Mouse (Mus musculus) CH12.LX (cell line): ENCODE measurements around the gene Cngb1.
"Not testable (repeated sequence)": the region's sequence is repeated elsewhere in the genome, so short reads cannot be mapped to it uniquely, and the experiment has no call there.

Experiments used
- CHD2 ChIP-seq: IDR thresholded peaks from 2 replicates; pipeline ENCODE4 v1.6.1; 2011; ENCODE audit warnings: low read length, improper control_type of control experiment
- CTCF ChIP-seq, 2 experiments: IDR thresholded peaks in 1 of 2; conservative IDR thresholded peaks in 1 of 2; 2 replicates each; pipeline ENCODE4 v1.5.1; 2011 to 2012; ENCODE audit warnings: low read depth in 2 of 2, low read length in 2 of 2, improper control_type of control experiment in 1 of 2, inconsistent platforms in 1 of 2, mild to moderate bottlenecking in 1 of 2, moderate library complexity in 1 of 2
- EP300 ChIP-seq: IDR thresholded peaks from 2 replicates; pipeline ENCODE4 v1.6.1; 2011; ENCODE audit warnings: low read length, improper control_type of control experiment
- MYC ChIP-seq: IDR thresholded peaks from 2 replicates; pipeline ENCODE4 v1.6.1; 2011; ENCODE audit warnings: low read depth, mild to moderate bottlenecking, improper control_type of control experiment, low read length
- NRF1 ChIP-seq: IDR thresholded peaks from 2 replicates; pipeline ENCODE4 v1.6.1; 2014; ENCODE audit warnings: low read depth, mild to moderate bottlenecking, inconsistent platforms, low read length, improper control_type of control experiment, moderate library complexity
- POLR2A ChIP-seq: IDR thresholded peaks from 2 replicates; pipeline ENCODE4 v1.6.1; 2011; ENCODE audit warnings: low read depth, mild to moderate bottlenecking, improper control_type of control experiment, low read length
- SIN3A ChIP-seq: IDR thresholded peaks from 2 replicates; pipeline ENCODE4 v1.6.1; 2012; ENCODE audit warnings: low read length, improper control_type of control experiment, inconsistent platforms

DNA sequence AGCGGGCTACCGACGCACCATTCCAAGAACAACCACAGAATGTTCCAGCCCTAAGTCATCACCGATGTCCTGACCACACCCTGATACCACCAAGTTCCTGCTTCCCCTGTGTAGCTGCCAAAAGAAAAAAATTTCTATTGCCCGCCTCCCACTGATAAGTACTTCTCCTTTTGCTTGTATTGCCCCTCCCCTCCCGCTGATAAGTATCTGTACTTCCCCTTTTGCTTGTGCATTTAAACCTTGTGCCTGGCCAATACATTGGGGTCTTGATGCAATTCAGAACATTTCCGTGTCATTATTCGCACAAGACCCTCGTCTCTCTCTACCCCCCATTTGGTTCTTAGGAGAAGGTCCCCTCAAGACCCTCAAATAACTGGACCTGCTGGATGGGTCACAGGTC is 76.3 kb downstream of the Cngb1 start:
- TF ChIP-seq CHD2; EP300; POLR2A; CTCF (conservative IDR thresholded peaks at IDR 0.05 in 1 of 2, IDR thresholded peaks at IDR 0.05 in 1 of 2; ENCODE audit: low read depth in 2 of 2, low read length in 2 of 2); NRF1; MYC; SIN3A: not testable (repeated sequence)
